Mouse (Mus musculus) neutrophil, adult 83 days (primary cell): Measurements from ENCODE around the gene Svip. TPM values are rescaled to one million over a fixed set of nuclear protein-coding genes. Genes with fewer than 3 reads are reported as not detected.

Source experiments
- total RNA-seq, 2 experiments: library from RNA; stranded (reverse); gene quantifications; one replicate each; pipeline ENCODE4 v1.2.4; 2023

The Svip gene
- total RNA-seq: 10 to 100 TPM; 19.6 to 24.5 TPM

GRCm38 (mm10) chr7:52005511-52006295 lies at the start of gene Svip:
Gene Svip (minus strand): TSS chr7:52006018.

GRCm38 (mm10) chr7:52015628-52016027 lies 9.8 kb upstream of the Svip start, which contains the start of gene 1700015G11Rik:
Gene 1700015G11Rik (minus strand): TSS chr7:52015728.

Other genes starting within 250 kb of the Svip start
- gene Gas2, start 144.0 kb downstream of the Svip start, total RNA-seq: 1 to 10 TPM; 3.2 to 3.9 TPM
- 1 to 10 TPM; 3.2 to 4.3 TPM for gene Fancf, start 143.8 kb downstream of the Svip start, total RNA-seq
- gene 1700015G11Rik, start 9.7 kb upstream of the Svip start, total RNA-seq: not detected